Mouse (Mus musculus) hindbrain, postnatal 0 days (tissue): Measurements from ENCODE around the gene Mea1. TPM values are rescaled to one million over a fixed set of nuclear protein-coding genes. Genes with fewer than 3 reads are reported as not detected.

ENCODE experiments used
- ATAC-seq: fragments of 200-750 bp; cut with Nextera tagmentation; 2 replicates; pipeline ENCODE4 v1.8.0; 2017; ENCODE audit warnings: mild to moderate bottlenecking, moderate TSS enrichment, moderate library complexity
- DNase-seq: peaks from one replicate; pipeline ENCODE4 v3.0.0-alpha.2; 2015; ENCODE audit warnings: low spot score
- H3K27ac ChIP-seq: fragments of 300-500 bp; sonication (generic); 2 replicates; pipeline ENCODE4 v1.5.1; 2014; ENCODE audit warnings: mild to moderate bottlenecking
- H3K27me3 ChIP-seq: fragments of 300-500 bp; sonication (generic); 2 replicates; pipeline ENCODE4 v1.6.1; 2014; ENCODE audit warnings: low read length, mixed read lengths; ENCODE audit not compliant: insufficient read depth
- H3K36me3 ChIP-seq: fragments of 300-500 bp; sonication (generic); 2 replicates; pipeline ENCODE4 v1.6.1; 2014; ENCODE audit warnings: low read length, mixed read lengths; ENCODE audit not compliant: insufficient read depth
- H3K4me1 ChIP-seq: fragments of 300-500 bp; sonication (generic); 2 replicates; pipeline ENCODE4 v1.6.1; 2014; ENCODE audit warnings: antibody characterized with exemption, low read length, mixed read lengths; ENCODE audit not compliant: insufficient read depth
- H3K4me2 ChIP-seq: fragments of 300-500 bp; sonication (generic); 2 replicates; pipeline ENCODE4 v1.6.1; 2014; ENCODE audit warnings: low read depth, mild to moderate bottlenecking, low read length, moderate library complexity, mixed read lengths
- H3K4me3 ChIP-seq: fragments of 300-500 bp; sonication (generic); 2 replicates; pipeline ENCODE4 v1.5.1; 2014; ENCODE audit warnings: low read length
- H3K9ac ChIP-seq: fragments of 300-500 bp; sonication (generic); replicated peaks from 2 replicates; pipeline ENCODE4 v1.6.1; 2014; ENCODE audit warnings: mild to moderate bottlenecking, low read length, moderate library complexity, mixed read lengths
- H3K9me3 ChIP-seq: fragments of 300-500 bp; sonication (generic); 2 replicates; pipeline ENCODE4 v1.6.1; 2016; ENCODE audit warnings: low read length, mixed read lengths
- CTCF ChIP-seq: IDR thresholded peaks from 2 replicates; pipeline ENCODE4 v1.5.1; 2016; ENCODE audit warnings: antibody characterized with exemption, control low read depth, low read depth
- WGBS: fragments of 180-500 bp; shearing (Covaris S2); extraction: QIAGEN DNeasy Blood & Tissue Kit; methylation state at CpG from one replicate; pipeline ENCODE4 v1.1.7; 2014; 5-methylcytosine and 5-hydroxymethylcytosine counted together
- polyA plus RNA-seq: library from polyadenylated mRNA; unstranded; fragments of >200 nt; fragmentation: Nextera tagmentation; extraction: Ambion mirVana; gene quantifications from 2 replicates; pipeline ENCODE4 v1.2.1, GENCODE M21; 2015
- total RNA-seq: library from RNA; depleted of rRNA; stranded (reverse); fragments of >200 nt; gene quantifications from 2 replicates; pipeline ENCODE4 v1.2.3, GENCODE M21; 2014; rRNA removed

Mea1 gene
- total RNA-seq: 135 and 146 TPM in 2 replicates
- polyA plus RNA-seq: 312 and 325 TPM in 2 replicates

- H3K36me3 ChIP-seq: peaks cover 32% of the 10 kb centered on the region
- H3K9ac ChIP-seq: peak within 1 kb of the TSS; percentile 75
- H3K9me3 ChIP-seq: no peaks in the 10 kb centered on the region
- TF ChIP-seq CTCF: no peak
- peak within 1 kb of the TSS; percentile 66 for H3K4me2 ChIP-seq
- H3K4me1 ChIP-seq: peaks cover 11% of the 10 kb centered on the region; the same call in 1 of the 2 replicates
- H3K4me3 ChIP-seq: peak within 1 kb of the TSS; percentile 82
- 0 out of 2 replicates have a peak within 1 kb of the TSS, but pooled peaks have one; percentile 41 for H3K27ac ChIP-seq
- no peaks in the 10 kb centered on the region for H3K27me3 ChIP-seq
- DNase-seq: no peak
- 91% methylated on average over 8 of the region's 9 CpGs for WGBS
- no peak for ATAC-seq
Observed at GRCm38 (mm10) chr17:46678416-46678815, at the start of gene Mea1. TSS of gene Mea1 (plus strand) at chr17:46678793.

DNA sequence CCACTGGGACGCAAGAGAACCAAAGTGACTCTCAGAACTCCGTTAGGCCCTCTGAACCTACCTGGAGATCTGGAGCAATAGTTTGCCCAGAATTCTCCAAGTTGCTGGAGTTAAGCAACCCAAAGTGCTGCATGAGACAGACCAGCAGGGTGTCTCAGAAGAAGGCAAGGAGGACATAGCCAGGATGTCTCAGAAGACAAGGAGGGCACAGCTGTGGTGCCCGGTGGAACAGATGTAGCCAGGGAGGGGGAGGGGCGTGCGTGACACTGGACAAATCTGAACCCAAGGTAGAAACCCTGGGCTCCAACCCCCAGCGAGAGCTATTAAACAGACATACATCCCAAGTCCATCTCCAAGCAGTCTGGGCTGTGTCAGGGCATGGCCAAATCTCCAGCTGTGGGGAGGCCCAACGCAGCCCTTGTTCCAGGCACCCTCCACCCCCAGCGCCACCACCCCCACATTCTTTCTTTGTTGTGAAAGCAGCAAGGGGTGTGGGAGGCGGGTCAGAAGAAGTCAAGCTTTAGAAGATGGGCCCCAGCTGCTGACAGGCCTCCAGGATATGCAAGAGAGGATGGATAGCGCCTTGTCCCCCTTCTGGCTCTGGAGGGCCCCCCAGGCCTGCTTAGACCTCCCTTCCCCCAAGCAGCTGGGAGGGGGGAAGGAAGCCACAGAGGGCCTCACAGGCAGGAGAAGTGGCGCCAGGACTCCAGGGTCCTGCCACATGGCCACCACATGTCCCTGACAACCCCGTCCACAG is 48.7 kb upstream of the Mea1 start:
- 13% methylated on average over 12 of the region's 12 CpGs for WGBS
- peak; percentile 20 for DNase-seq
- H3K9ac ChIP-seq: peak overlapping the region; percentile 90

GRCm38 (mm10) chr17:46636831-46637523 is 41.6 kb upstream of the Mea1 start:
- ATAC-seq (peak; percentile 52), DNase-seq (peak; percentile 92)
- Histone ChIP-seq H3K36me3 (peaks cover 25% of the 10 kb centered on the region), H3K4me3 (no peak overlapping the region), H3K4me2 (peak overlapping the region; percentile 33), H3K9me3 (no peaks in the 10 kb centered on the region), H3K27ac (no peak overlapping the region), H3K27me3 (no peaks in the 10 kb centered on the region), H3K4me1 (no peaks in the 10 kb centered on the region), H3K9ac (no peak overlapping the region)
- peak; percentile 81 for TF ChIP-seq CTCF
- WGBS: 11% methylated on average over 15 of the region's 15 CpGs

More for the DNA sequence above, 48.7 kb upstream of the Mea1 start:
- no peak; the same call in 1 of the 2 replicates for TF ChIP-seq CTCF
- Histone ChIP-seq H3K27me3 (no peaks in the 10 kb centered on the region), H3K36me3 (peaks cover 8% of the 10 kb centered on the region; the same call in 1 of the 2 replicates), H3K27ac (peak overlapping the region; percentile 87), H3K4me2 (peak overlapping the region; percentile 79), H3K4me1 (peaks cover 16% of the 10 kb centered on the region; the same call in 1 of the 2 replicates), H3K9me3 (no peaks in the 10 kb centered on the region), H3K4me3 (peak overlapping the region; percentile 96)
- ATAC-seq: peak; percentile 47

DNA sequence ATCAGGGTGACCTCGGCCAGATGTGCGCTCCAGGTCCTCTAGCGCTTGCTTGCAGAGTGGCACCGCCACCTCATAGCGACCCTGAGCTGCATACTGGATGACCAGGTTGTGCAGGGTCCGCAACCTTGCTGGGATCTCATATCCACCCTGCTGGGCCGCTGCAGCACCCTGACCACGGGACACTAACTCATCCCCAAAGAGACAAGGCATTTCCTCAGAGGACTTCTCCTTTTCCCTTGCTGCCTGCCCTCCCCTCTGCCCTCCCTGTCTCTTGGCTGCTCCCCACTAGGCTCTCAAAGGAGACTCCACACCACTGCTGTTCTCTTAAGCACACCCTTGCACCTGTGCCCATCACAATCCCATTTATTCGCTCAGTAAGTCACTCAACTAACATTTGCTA is 38.7 kb upstream of the Mea1 start:
- TF ChIP-seq CTCF: no peak
- 0 out of 2 replicates have a peak, but pooled peaks cover 4% of the 10 kb centered on the region for H3K4me1 ChIP-seq
- WGBS: 84% methylated on average over 9 of the region's 9 CpGs
- no peak overlapping the region for H3K4me2 ChIP-seq
- no peak for DNase-seq
- H3K9me3 ChIP-seq: no peaks in the 10 kb centered on the region
- peaks cover 26% of the 10 kb centered on the region for H3K36me3 ChIP-seq
- H3K27me3 ChIP-seq: no peaks in the 10 kb centered on the region
- H3K9ac ChIP-seq: no peak overlapping the region
- ATAC-seq: no peak
- no peak overlapping the region for H3K27ac ChIP-seq
- no peak overlapping the region for H3K4me3 ChIP-seq

GRCm38 (mm10) chr17:46642060-46642459 is 36.5 kb upstream of the Mea1 start:
- DNase-seq (no peak), ATAC-seq (no peak)
- peaks cover 26% of the 10 kb centered on the region for H3K36me3 ChIP-seq
- no peak overlapping the region for H3K4me2 ChIP-seq
- 95% methylated on average over 17 of the region's 17 CpGs for WGBS
- no peak overlapping the region for H3K4me3 ChIP-seq
- H3K27ac ChIP-seq: no peak overlapping the region
- no peaks in the 10 kb centered on the region for H3K27me3 ChIP-seq
- H3K9ac ChIP-seq: no peak overlapping the region
- no peaks in the 10 kb centered on the region for H3K9me3 ChIP-seq
- TF ChIP-seq CTCF: no peak
- peaks cover 8% of the 10 kb centered on the region; the same call in 1 of the 2 replicates for H3K4me1 ChIP-seq

DNA sequence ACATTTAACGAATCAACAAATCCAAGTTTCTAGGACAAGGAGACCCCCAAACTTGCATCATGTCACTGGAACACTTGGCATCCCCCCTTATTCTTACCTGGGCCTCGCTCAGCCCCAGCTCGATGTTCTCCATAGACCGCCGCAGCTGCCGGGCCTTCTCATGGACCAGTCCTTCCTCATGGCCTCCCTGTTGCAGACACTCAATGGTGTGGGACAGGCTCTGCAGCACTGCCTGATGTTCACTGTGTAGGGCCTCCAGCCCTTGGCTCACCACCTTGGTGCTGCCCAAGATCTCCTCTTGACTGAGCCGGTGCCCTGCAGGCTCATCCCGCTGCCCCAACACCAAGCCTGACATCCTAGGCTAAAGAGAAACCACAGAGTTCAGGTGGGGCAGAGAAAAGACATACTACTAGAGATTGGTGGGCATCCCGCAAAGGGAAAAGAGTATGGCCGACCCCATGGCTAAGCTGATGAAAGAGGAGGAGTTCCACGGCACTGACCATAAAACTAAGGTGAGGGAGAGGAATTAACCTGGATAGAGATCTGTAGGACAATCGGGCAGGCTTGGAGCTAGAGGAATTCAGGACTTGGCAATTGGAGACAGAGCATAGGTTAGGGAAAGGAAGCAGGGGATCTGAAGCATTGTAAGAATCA is 34.3 kb upstream of the Mea1 start:
- peak overlapping the region; percentile 77; the same call in 1 of the 2 replicates for H3K9ac ChIP-seq

More for the DNA sequence above, 34.3 kb upstream of the Mea1 start:
- peak overlapping the region; percentile 94 for H3K4me2 ChIP-seq
- no peaks in the 10 kb centered on the region for H3K9me3 ChIP-seq
- no peak for TF ChIP-seq CTCF
- H3K4me3 ChIP-seq: peak overlapping the region; percentile 59
- no peak for DNase-seq
- peaks cover 19% of the 10 kb centered on the region for H3K36me3 ChIP-seq
- H3K4me1 ChIP-seq: peaks cover 8% of the 10 kb centered on the region; the same call in 1 of the 2 replicates
- ATAC-seq: no peak
- H3K27ac ChIP-seq: no peak overlapping the region
- WGBS: 89% methylated on average over 12 of the region's 12 CpGs
- H3K27me3 ChIP-seq: no peaks in the 10 kb centered on the region
